ENCODE assay signal across 23 mouse cellular contexts in genomic region chr11:34184266-34184665, GRCm38 (mm10). TPM values are rescaled to one million over a fixed set of nuclear protein-coding genes. Genes with fewer than 3 reads are reported as not detected.
DNase-seq lines count a peak whose midpoint lies in the region; ATAC-seq and TF ChIP-seq lines count a peak whose summit lies in the region.
"Had no signal": no experiment of that assay in that cellular context is flagged by ENCODE, and none has a peak within 500 bp of the region (broad histone marks: within the 10 kb centered on the region; RNA-seq: fewer than 3 reads in every experiment).

No protein-coding gene starts in this region.

- no peaks in the 10 kb centered on the region for H3K36me3 ChIP-seq in embryonic facial prominence, embryonic 14.5 days (ENCODE audit: control insufficient read depth, insufficient read depth, low read length)
- no peaks in the 10 kb centered on the region for H3K36me3 ChIP-seq in embryonic facial prominence, embryonic 10.5 days (replicated peaks)
- no peaks in the 10 kb centered on the region for H3K36me3 ChIP-seq in kidney, adult 2 months (ENCODE audit: control insufficient read depth, insufficient read depth, low read length)
- no peaks in the 10 kb centered on the region for H3K36me3 ChIP-seq in kidney, embryonic 16.5 days (ENCODE audit: insufficient read depth, low read length)
- H3K36me3 ChIP-seq: intestine, embryonic 15.5 days; limb, embryonic 12.5 days; liver, embryonic 15.5 days had no signal

- H3K27me3 ChIP-seq in embryonic facial prominence, embryonic 14.5 days (replicated peaks; ENCODE audit: control insufficient read depth, insufficient read depth, low read length), result no peaks in the 10 kb centered on the region
- no peaks in the 10 kb centered on the region; the same call in 1 of the 2 replicates for H3K27me3 ChIP-seq in embryonic facial prominence, embryonic 10.5 days (replicated peaks; ENCODE audit: low read depth, poor library complexity, severe bottlenecking)
- no peaks in the 10 kb centered on the region for H3K27me3 ChIP-seq in kidney, adult 2 months (replicated peaks; ENCODE audit: control insufficient read depth, insufficient read depth, low read length)
- no peaks in the 10 kb centered on the region for H3K27me3 ChIP-seq in kidney, embryonic 16.5 days (ENCODE audit: insufficient read depth, low read length)
- H3K27me3 ChIP-seq: forebrain, embryonic 13.5 days; intestine, embryonic 15.5 days; limb, embryonic 12.5 days; liver, embryonic 15.5 days had no signal

- H3K27ac ChIP-seq in embryonic facial prominence, embryonic 14.5 days (replicated peaks; ENCODE audit: low read depth, low read length), result no peak overlapping the region
- H3K27ac ChIP-seq in embryonic facial prominence, embryonic 10.5 days (replicated peaks), result no peak overlapping the region
- H3K27ac ChIP-seq in kidney, adult 2 months (ENCODE audit: insufficient read depth, low read depth, low read length), result no peak overlapping the region
- H3K27ac ChIP-seq in kidney, embryonic 16.5 days (ENCODE audit: low read length), result no peak overlapping the region
- H3K27ac ChIP-seq: forebrain, embryonic 13.5 days; hindbrain, embryonic 14.5 days; intestine, embryonic 15.5 days; limb, embryonic 12.5 days; liver, embryonic 15.5 days had no signal

- WGBS in embryonic facial prominence, embryonic 14.5 days, result 58% methylated on average over 2 of the region's 2 CpGs
- 74% methylated on average over 2 of the region's 2 CpGs for whole genome bisulfite sequencing in embryonic facial prominence, embryonic 10.5 days
- WGBS in kidney, adult 2 months, result 41% methylated on average over 2 of the region's 2 CpGs
- WGBS in kidney, embryonic 16.5 days, result 36% methylated on average over 2 of the region's 2 CpGs

- peak; percentile 4 for DNase-seq in embryonic facial prominence, embryonic 14.5 days (ENCODE audit: low spot score)
- DNase-seq in embryonic facial prominence, embryonic 10.5 days (ENCODE audit: low spot score), result no peak
- DNase-seq in kidney, adult 2 months, result peak; percentile 62
- DNase-seq in fat pad, adult 2 months (ENCODE audit: extremely low read depth, low read depth, low spot score), result peak; percentile 62
- DNase-seq in kidney, postnatal 14 days, result peak; percentile 48
- no peak for DNase-seq in left cerebral cortex, adult 8-10 months (ENCODE audit: low spot score in 2 of 2)
- no peak for DNase-seq in ovary, postnatal 10 days (ENCODE audit: low spot score)
- DNase-seq: cerebellum, postnatal 14 days; embryo, embryonic 11 days; gastrocnemius, postnatal 25 days; spleen, adult 18-20 months; thymus, adult 18-20 months had no signal

- 0 out of 2 replicates have a peak, but pooled peaks cover 3% of the 10 kb centered on the region for H3K4me1 ChIP-seq in embryonic facial prominence, embryonic 14.5 days (ENCODE audit: control insufficient read depth, insufficient read depth, low read length)
- H3K4me1 ChIP-seq in embryonic facial prominence, embryonic 10.5 days, result peaks cover 7% of the 10 kb centered on the region
- peaks cover 7% of the 10 kb centered on the region; the same call in 1 of the 2 replicates for H3K4me1 ChIP-seq in kidney, adult 2 months (ENCODE audit: control insufficient read depth, insufficient read depth, low read length)
- peaks cover 11% of the 10 kb centered on the region; the same call in 1 of the 2 replicates for H3K4me1 ChIP-seq in kidney, embryonic 16.5 days (ENCODE audit: insufficient read depth, low read length)
- H3K4me1 ChIP-seq: liver, embryonic 15.5 days had no signal

- no peak for TF ChIP-seq POLR2A in kidney, adult 2 months (IDR thresholded peaks at IDR 0.05; ENCODE audit: low read depth, low read length)

- H3K9ac ChIP-seq in embryonic facial prominence, embryonic 14.5 days (ENCODE audit: low read depth, low read length), result no peak overlapping the region
- H3K9ac ChIP-seq in kidney, embryonic 16.5 days (replicated peaks; ENCODE audit: low read length), result no peak overlapping the region
- H3K9ac ChIP-seq: forebrain, embryonic 13.5 days; hindbrain, embryonic 14.5 days; intestine, embryonic 15.5 days; limb, embryonic 12.5 days; liver, embryonic 15.5 days had no signal

- ATAC-seq in embryonic facial prominence, embryonic 14.5 days (ENCODE audit: low read depth), result no peak
- no peak for ATAC-seq in kidney, embryonic 16.5 days (ENCODE audit: low FRiP score, low TSS enrichment)
- ATAC-seq: forebrain, embryonic 13.5 days; intestine, embryonic 15.5 days; midbrain, embryonic 16.5 days had no signal

- H3K4me3 ChIP-seq in embryonic facial prominence, embryonic 14.5 days (ENCODE audit: low read depth, low read length), result no peak overlapping the region
- no peak overlapping the region for H3K4me3 ChIP-seq in embryonic facial prominence, embryonic 10.5 days
- no peak overlapping the region for H3K4me3 ChIP-seq in kidney, adult 2 months (ENCODE audit: insufficient read depth, low read depth, low read length)
- H3K4me3 ChIP-seq in kidney, embryonic 16.5 days (ENCODE audit: low read length), result no peak overlapping the region
- H3K4me3 ChIP-seq: forebrain, embryonic 13.5 days; intestine, embryonic 15.5 days; limb, embryonic 12.5 days; liver, embryonic 15.5 days had no signal

- no peak overlapping the region for H3K4me2 ChIP-seq in embryonic facial prominence, embryonic 14.5 days (ENCODE audit: low read depth, low read length)
- H3K4me2 ChIP-seq in kidney, embryonic 16.5 days (replicated peaks; ENCODE audit: low read depth, low read length), result no peak overlapping the region
- H3K4me2 ChIP-seq: forebrain, embryonic 13.5 days; hindbrain, embryonic 14.5 days; intestine, embryonic 15.5 days; limb, embryonic 12.5 days; liver, embryonic 15.5 days had no signal

- H3K9me3 ChIP-seq in embryonic facial prominence, embryonic 14.5 days (ENCODE audit: control insufficient read depth, low read length), result no peaks in the 10 kb centered on the region
- no peaks in the 10 kb centered on the region for H3K9me3 ChIP-seq in embryonic facial prominence, embryonic 10.5 days
- no peaks in the 10 kb centered on the region for H3K9me3 ChIP-seq in kidney, embryonic 16.5 days (ENCODE audit: low read length)
- H3K9me3 ChIP-seq: forebrain, embryonic 13.5 days; intestine, embryonic 15.5 days; limb, embryonic 12.5 days; liver, embryonic 15.5 days had no signal

- TF ChIP-seq CTCF in kidney, adult 2 months (conservative IDR thresholded peaks at IDR 0.05; ENCODE audit: insufficient read depth, insufficient read length, low read depth, low read length), result no peak

RNA-seq across cellular contexts. Expression of gene Foxi1, which starts 23.6 kb away (rescaled TPM):
- polyA plus RNA-seq in embryonic facial prominence, embryonic 14.5 days (2014; fragmentation: Nextera tagmentation; extraction: Ambion mirVana), result 0.45 and 0.99 TPM in 2 replicates
- 0.14 TPM in 1 of 2 replicates, not detected in the other for polyA plus RNA-seq in embryonic facial prominence, embryonic 10.5 days (2016; fragmentation: Nextera tagmentation; extraction: Ambion mirVana)
- 32.8 and 36.9 TPM in 2 replicates for polyA plus RNA-seq in kidney, adult 2 months (2012; rRNA removed)
- 25.2 and 28.2 TPM in 2 replicates for polyA plus RNA-seq in kidney, embryonic 16.5 days (2015; fragmentation: Nextera tagmentation; extraction: Ambion mirVana)
- under 1 TPM in 1 of 4 experiments, not detected in 3; 0.30 TPM for total RNA-seq in left cerebral cortex, adult 8-10 months (2022)
- total RNA-seq: adrenal gland, postnatal 36 days; gastrocnemius, postnatal 25 days; megakaryocyte-erythroid progenitor cell, adult 5-6 weeks had no signal
- polyA plus RNA-seq: forebrain, embryonic 13.5 days; heart, postnatal 0 days; hindbrain, embryonic 14.5 days; intestine, embryonic 15.5 days; limb, embryonic 12.5 days; liver, embryonic 15.5 days; midbrain, embryonic 16.5 days; stomach, embryonic 14.5 days had no signal

Comparison
In these comparisons a context has a peak if more than half of its experiments do, and no peak if none do; other contexts are left out.
1. DNase-seq: peak in embryonic facial prominence, embryonic 14.5 days (single experiment), kidney, adult 2 months (single experiment), fat pad, adult 2 months (single experiment) and kidney, postnatal 14 days (single experiment); none in embryonic facial prominence, embryonic 10.5 days (single experiment), left cerebral cortex, adult 8-10 months (0 of 2) and ovary, postnatal 10 days (single experiment).
2. RNA of gene Foxi1, which starts 23.6 kb away (polyA plus RNA-seq): 32.8 to 36.9 TPM in kidney, adult 2 months and 25.2 to 28.2 TPM in kidney, embryonic 16.5 days; 0.45 to 0.99 TPM in embryonic facial prominence, embryonic 14.5 days and 0.14 TPM in embryonic facial prominence, embryonic 10.5 days; every median in the first group is over 10 times any median in the second.